Mouse (Mus musculus) neural tube, embryonic 12.5 days (tissue): Measurements from ENCODE around the gene Rgs6. TPM values are rescaled to one million over a fixed set of nuclear protein-coding genes. Genes with fewer than 3 reads are reported as not detected.

ENCODE experiments used
- ATAC-seq: fragments of 200-750 bp; cut with Nextera tagmentation; 2 replicates; pipeline ENCODE4 v1.8.0; 2017; ENCODE audit warnings: low read depth, mild to moderate bottlenecking, moderate TSS enrichment, moderate library complexity; ENCODE audit not compliant: low FRiP score
- H3K27ac ChIP-seq: fragments of 300-500 bp; sonication (generic); 2 replicates; pipeline ENCODE4 v1.5.1; 2016
- H3K27me3 ChIP-seq: fragments of 300-500 bp; sonication (generic); replicated peaks from 2 replicates; pipeline ENCODE4 v1.6.1; 2016; ENCODE audit warnings: mild to moderate bottlenecking
- H3K36me3 ChIP-seq: fragments of 300-500 bp; sonication (generic); 2 replicates; pipeline ENCODE4 v1.6.1; 2016; ENCODE audit warnings: mild to moderate bottlenecking
- H3K4me1 ChIP-seq: fragments of 300-500 bp; sonication (generic); 2 replicates; pipeline ENCODE4 v1.6.1; 2016
- H3K4me2 ChIP-seq: fragments of 300-500 bp; sonication (generic); replicated peaks from 2 replicates; pipeline ENCODE4 v1.6.1; 2016; ENCODE audit warnings: mild to moderate bottlenecking
- H3K4me3 ChIP-seq: fragments of 300-500 bp; sonication (generic); 2 replicates; pipeline ENCODE4 v1.5.1; 2016
- H3K9ac ChIP-seq: fragments of 300-500 bp; sonication (generic); 2 replicates; pipeline ENCODE4 v1.6.1; 2016; ENCODE audit warnings: mild to moderate bottlenecking
- H3K9me3 ChIP-seq: fragments of 300-500 bp; sonication (generic); 2 replicates; pipeline ENCODE4 v1.6.1; 2016; ENCODE audit warnings: mild to moderate bottlenecking
- WGBS: fragments of 180-500 bp; shearing (Covaris S2); methylation state at CpG from one replicate; pipeline ENCODE4 v1.1.7; 2016; 5-methylcytosine and 5-hydroxymethylcytosine counted together
- polyA plus RNA-seq: library from polyadenylated mRNA; unstranded; fragments of >200 nt; fragmentation: Nextera tagmentation; extraction: Ambion mirVana; gene quantifications from 2 replicates; pipeline ENCODE4 v1.2.1, GENCODE M21; 2016

Gene Rgs6
- polyA plus RNA-seq, 1 experiment from 2014 or later: 0.75 TPM

GRCm38 (mm10) chr12:83179860-83180259 lies 591.8 kb downstream of the Rgs6 start:
- Histone ChIP-seq H3K4me3 (no peak overlapping the region), H3K27me3 (no peaks in the 10 kb centered on the region), H3K4me1 (no peaks in the 10 kb centered on the region), H3K4me2 (no peak overlapping the region), H3K9me3 (no peaks in the 10 kb centered on the region), H3K36me3 (no peaks in the 10 kb centered on the region), H3K9ac (no peak overlapping the region), H3K27ac (no peak overlapping the region)
- ATAC-seq: no peak
- 88% methylated on average over 1 of the region's 1 CpGs for WGBS

GRCm38 (mm10) chr12:83180561-83180960 lies 592.5 kb downstream of the Rgs6 start:
- Histone ChIP-seq H3K9me3 (no peaks in the 10 kb centered on the region), H3K9ac (no peak overlapping the region), H3K4me1 (no peaks in the 10 kb centered on the region), H3K4me2 (no peak overlapping the region), H3K36me3 (no peaks in the 10 kb centered on the region), H3K27ac (no peak overlapping the region), H3K27me3 (no peaks in the 10 kb centered on the region), H3K4me3 (no peak overlapping the region)
- ATAC-seq: no peak
- WGBS: 87% methylated on average over 6 of the region's 6 CpGs

- ATAC-seq: no peak
Observed at GRCm38 (mm10) chr12:83201674-83202073, 613.6 kb downstream of the Rgs6 start.

GRCm38 (mm10) chr12:83204361-83204760 lies 616.3 kb downstream of the Rgs6 start:
- Histone ChIP-seq H3K9me3 (no peaks in the 10 kb centered on the region), H3K4me2 (no peak overlapping the region), H3K4me3 (no peak overlapping the region), H3K27me3 (no peaks in the 10 kb centered on the region), H3K27ac (no peak overlapping the region), H3K4me1 (peaks cover 16% of the 10 kb centered on the region; the same call in 1 of the 2 replicates), H3K9ac (no peak overlapping the region), H3K36me3 (no peaks in the 10 kb centered on the region)
- WGBS: 71% methylated on average over 5 of the region's 5 CpGs
- no peak for ATAC-seq

More at GRCm38 (mm10) chr12:83201674-83202073, 613.6 kb downstream of the Rgs6 start:
- Histone ChIP-seq H3K4me3 (no peak overlapping the region), H3K4me2 (no peak overlapping the region), H3K36me3 (no peaks in the 10 kb centered on the region), H3K9me3 (no peaks in the 10 kb centered on the region), H3K4me1 (peaks cover 6% of the 10 kb centered on the region; the same call in 1 of the 2 replicates), H3K9ac (no peak overlapping the region), H3K27ac (no peak overlapping the region), H3K27me3 (no peaks in the 10 kb centered on the region)
- WGBS: 49% methylated on average over 3 of the region's 3 CpGs

- Histone ChIP-seq H3K36me3 (no peaks in the 10 kb centered on the region), H3K9me3 (no peaks in the 10 kb centered on the region), H3K4me3 (no peak overlapping the region), H3K27ac (no peak overlapping the region), H3K9ac (no peak overlapping the region), H3K4me2 (no peak overlapping the region), H3K27me3 (no peaks in the 10 kb centered on the region), H3K4me1 (peaks cover 18% of the 10 kb centered on the region; the same call in 1 of the 2 replicates)
- no peak for ATAC-seq
- 71% methylated on average over 6 of the region's 6 CpGs for WGBS
Observed at GRCm38 (mm10) chr12:83206866-83207265, 618.8 kb downstream of the Rgs6 start.

GRCm38 (mm10) chr12:83207481-83207880 lies 619.4 kb downstream of the Rgs6 start:
- no peak overlapping the region for H3K4me3 ChIP-seq
- 74% methylated on average over 5 of the region's 5 CpGs for WGBS
- H3K9ac ChIP-seq: no peak overlapping the region
- no peak for ATAC-seq
- H3K27ac ChIP-seq: no peak overlapping the region
- H3K4me2 ChIP-seq: no peak overlapping the region
- peaks cover 18% of the 10 kb centered on the region; the same call in 1 of the 2 replicates for H3K4me1 ChIP-seq
- H3K9me3 ChIP-seq: no peaks in the 10 kb centered on the region
- H3K27me3 ChIP-seq: no peaks in the 10 kb centered on the region
- H3K36me3 ChIP-seq: no peaks in the 10 kb centered on the region

GRCm38 (mm10) chr12:83208011-83208410 lies 619.9 kb downstream of the Rgs6 start:
- H3K27ac ChIP-seq: no peak overlapping the region

GRCm38 (mm10) chr12:83208841-83209240 lies 620.7 kb downstream of the Rgs6 start:
- 64% methylated on average over 6 of the region's 6 CpGs for WGBS
- Histone ChIP-seq H3K36me3 (no peaks in the 10 kb centered on the region), H3K4me1 (peaks cover 19% of the 10 kb centered on the region), H3K4me3 (no peak overlapping the region), H3K9me3 (no peaks in the 10 kb centered on the region), H3K27me3 (no peaks in the 10 kb centered on the region), H3K4me2 (no peak overlapping the region), H3K9ac (no peak overlapping the region), H3K27ac (no peak overlapping the region)
- no peak for ATAC-seq

More at GRCm38 (mm10) chr12:83208011-83208410, 619.9 kb downstream of the Rgs6 start:
- no peaks in the 10 kb centered on the region for H3K27me3 ChIP-seq
- H3K4me2 ChIP-seq: no peak overlapping the region
- 49% methylated on average over 8 of the region's 8 CpGs for WGBS
- no peak overlapping the region for H3K9ac ChIP-seq
- no peaks in the 10 kb centered on the region for H3K9me3 ChIP-seq
- H3K36me3 ChIP-seq: no peaks in the 10 kb centered on the region
- no peak overlapping the region for H3K4me3 ChIP-seq
- peaks cover 18% of the 10 kb centered on the region; the same call in 1 of the 2 replicates for H3K4me1 ChIP-seq
- ATAC-seq: no peak

- H3K4me1 ChIP-seq: peaks cover 24% of the 10 kb centered on the region
- ATAC-seq: no peak
Observed at GRCm38 (mm10) chr12:83209461-83209860, 621.4 kb downstream of the Rgs6 start.

GRCm38 (mm10) chr12:83210294-83210693 lies 622.2 kb downstream of the Rgs6 start:
- Histone ChIP-seq H3K4me1 (peaks cover 24% of the 10 kb centered on the region), H3K4me3 (no peak overlapping the region), H3K36me3 (no peaks in the 10 kb centered on the region), H3K27me3 (no peaks in the 10 kb centered on the region), H3K9me3 (no peaks in the 10 kb centered on the region), H3K9ac (no peak overlapping the region), H3K4me2 (no peak overlapping the region), H3K27ac (no peak overlapping the region)
- no peak for ATAC-seq
- WGBS: 58% methylated on average over 5 of the region's 5 CpGs

More at GRCm38 (mm10) chr12:83209461-83209860, 621.4 kb downstream of the Rgs6 start:
- H3K27me3 ChIP-seq: no peaks in the 10 kb centered on the region
- no peaks in the 10 kb centered on the region for H3K9me3 ChIP-seq
- no peak overlapping the region for H3K9ac ChIP-seq
- 40% methylated on average over 6 of the region's 6 CpGs for WGBS
- no peak overlapping the region for H3K4me2 ChIP-seq
- H3K4me3 ChIP-seq: no peak overlapping the region
- H3K27ac ChIP-seq: no peak overlapping the region
- H3K36me3 ChIP-seq: no peaks in the 10 kb centered on the region

- Histone ChIP-seq H3K36me3 (no peaks in the 10 kb centered on the region), H3K27ac (no peak overlapping the region), H3K4me3 (no peak overlapping the region), H3K4me2 (no peak overlapping the region), H3K27me3 (no peaks in the 10 kb centered on the region), H3K9ac (no peak overlapping the region), H3K9me3 (no peaks in the 10 kb centered on the region), H3K4me1 (peaks cover 24% of the 10 kb centered on the region)
- 77% methylated on average over 3 of the region's 3 CpGs for WGBS
- no peak for ATAC-seq
Observed at GRCm38 (mm10) chr12:83210735-83211134, 622.6 kb downstream of the Rgs6 start.

GRCm38 (mm10) chr12:83211146-83211822 lies 623.2 kb downstream of the Rgs6 start:
- WGBS: 73% methylated on average over 7 of the region's 7 CpGs
- no peak overlapping the region for H3K4me2 ChIP-seq
- H3K27ac ChIP-seq: no peak overlapping the region
- H3K36me3 ChIP-seq: no peaks in the 10 kb centered on the region
- H3K4me1 ChIP-seq: peaks cover 24% of the 10 kb centered on the region
- no peak overlapping the region for H3K9ac ChIP-seq
- no peak overlapping the region for H3K4me3 ChIP-seq
- no peak for ATAC-seq
- H3K9me3 ChIP-seq: no peaks in the 10 kb centered on the region
- H3K27me3 ChIP-seq: no peaks in the 10 kb centered on the region
